Mouse (Mus musculus): ENCODE results near the gene Angptl1. TPM values are rescaled to one million over a fixed set of nuclear protein-coding genes. Genes with fewer than 3 reads are reported as not detected.

Gene Angptl1
- polyA plus RNA-seq, 1 experiment from 2014 or later = 4.4 TPM

- Histone ChIP-seq H3K4me3 (no peak overlapping the region), H3K9ac (no peak overlapping the region), H3K4me2 (no peak overlapping the region), H3K4me1 (replicated peaks) (peaks cover 4% of the 10 kb centered on the region; the same call in 1 of the 2 replicates), H3K9me3 (no peaks in the 10 kb centered on the region), H3K36me3 (no peaks in the 10 kb centered on the region), H3K27me3 (no peaks in the 10 kb centered on the region), H3K27ac (no peak overlapping the region)
- 80% methylated on average over 9 of the region's 9 CpGs for WGBS
- ATAC-seq (ENCODE audit: low FRiP score) = no peak
These were observed 14.0 kb downstream of the Angptl1 start for GRCm38 (mm10) chr1:156852409-156852808.

- Histone ChIP-seq H3K27ac (no peak overlapping the region), H3K4me1 (replicated peaks) (peaks cover 4% of the 10 kb centered on the region; the same call in 1 of the 2 replicates), H3K27me3 (no peaks in the 10 kb centered on the region), H3K36me3 (no peaks in the 10 kb centered on the region), H3K9ac (no peak overlapping the region), H3K9me3 (no peaks in the 10 kb centered on the region), H3K4me2 (no peak overlapping the region), H3K4me3 (no peak overlapping the region)
- WGBS = 61% methylated on average over 5 of the region's 5 CpGs
- no peak for ATAC-seq (ENCODE audit: low FRiP score)
These were observed 14.5 kb downstream of the Angptl1 start for GRCm38 (mm10) chr1:156852872-156853271.

GRCm38 (mm10) chr1:156854558-156854957, 16.2 kb downstream of the Angptl1 start:
- peaks cover 4% of the 10 kb centered on the region; the same call in 1 of the 2 replicates for H3K4me1 ChIP-seq (replicated peaks)
- no peak overlapping the region for H3K4me3 ChIP-seq
- no peaks in the 10 kb centered on the region for H3K9me3 ChIP-seq
- no peak overlapping the region for H3K9ac ChIP-seq
- no peaks in the 10 kb centered on the region for H3K27me3 ChIP-seq
- H3K27ac ChIP-seq = no peak overlapping the region
- no peak overlapping the region for H3K4me2 ChIP-seq
- WGBS = 91% methylated on average over 4 of the region's 4 CpGs
- no peaks in the 10 kb centered on the region for H3K36me3 ChIP-seq
- no peak for ATAC-seq (ENCODE audit: low FRiP score)

GRCm38 (mm10) chr1:156856666-156857065, 18.3 kb downstream of the Angptl1 start:
- H3K4me3 ChIP-seq = no peak overlapping the region
- no peak for ATAC-seq (ENCODE audit: low FRiP score)
- H3K27ac ChIP-seq = no peak overlapping the region
- no peaks in the 10 kb centered on the region for H3K27me3 ChIP-seq
- no peaks in the 10 kb centered on the region for H3K9me3 ChIP-seq
- H3K4me2 ChIP-seq = no peak overlapping the region
- H3K4me1 ChIP-seq (replicated peaks) = peaks cover 7% of the 10 kb centered on the region; the same call in 1 of the 2 replicates
- no peak overlapping the region for H3K9ac ChIP-seq
- H3K36me3 ChIP-seq = no peaks in the 10 kb centered on the region
- 94% methylated on average over 2 of the region's 2 CpGs for WGBS

GRCm38 (mm10) chr1:156859156-156859555, 20.8 kb downstream of the Angptl1 start:
- WGBS = 98% methylated on average over 2 of the region's 2 CpGs
- peaks cover 19% of the 10 kb centered on the region for H3K4me1 ChIP-seq (replicated peaks)
- no peak overlapping the region for H3K4me3 ChIP-seq
- H3K27me3 ChIP-seq = no peaks in the 10 kb centered on the region
- H3K9me3 ChIP-seq = no peaks in the 10 kb centered on the region
- H3K27ac ChIP-seq = no peak overlapping the region
- no peak overlapping the region for H3K9ac ChIP-seq
- no peak overlapping the region for H3K4me2 ChIP-seq
- no peak for ATAC-seq (ENCODE audit: low FRiP score)
- H3K36me3 ChIP-seq = no peaks in the 10 kb centered on the region

GRCm38 (mm10) chr1:156859711-156860250, 21.4 kb downstream of the Angptl1 start:
- H3K9ac ChIP-seq = no peak overlapping the region
- no peaks in the 10 kb centered on the region for H3K9me3 ChIP-seq
- no peak overlapping the region for H3K4me2 ChIP-seq
- H3K4me1 ChIP-seq (replicated peaks) = peaks cover 21% of the 10 kb centered on the region
- no peaks in the 10 kb centered on the region for H3K36me3 ChIP-seq
- H3K27ac ChIP-seq = no peak overlapping the region
- no peaks in the 10 kb centered on the region for H3K27me3 ChIP-seq
- ATAC-seq (ENCODE audit: low FRiP score) = no peak
- 85% methylated on average over 2 of the region's 2 CpGs for WGBS
- H3K4me3 ChIP-seq = no peak overlapping the region

- ATAC-seq (ENCODE audit: low FRiP score) = no peak
- H3K9me3 ChIP-seq = no peaks in the 10 kb centered on the region
- H3K4me3 ChIP-seq = no peak overlapping the region
- H3K27me3 ChIP-seq = no peaks in the 10 kb centered on the region
- no peak overlapping the region for H3K9ac ChIP-seq
- no peak overlapping the region for H3K27ac ChIP-seq
- peaks cover 24% of the 10 kb centered on the region for H3K4me1 ChIP-seq (replicated peaks)
- H3K36me3 ChIP-seq = no peaks in the 10 kb centered on the region
- no peak overlapping the region for H3K4me2 ChIP-seq
- 85% methylated on average over 8 of the region's 8 CpGs for WGBS
These were observed 21.9 kb downstream of the Angptl1 start for GRCm38 (mm10) chr1:156860266-156860665.

GRCm38 (mm10) chr1:156861475-156862043, 23.2 kb downstream of the Angptl1 start:
- Histone ChIP-seq H3K36me3 (peaks cover 4% of the 10 kb centered on the region), H3K27me3 (no peaks in the 10 kb centered on the region), H3K4me3 (no peak overlapping the region), H3K27ac (no peak overlapping the region), H3K9ac (no peak overlapping the region), H3K9me3 (no peaks in the 10 kb centered on the region), H3K4me1 (replicated peaks) (peaks cover 27% of the 10 kb centered on the region), H3K4me2 (no peak overlapping the region)
- ATAC-seq (ENCODE audit: low FRiP score) = no peak
- 46% methylated on average over 4 of the region's 4 CpGs for WGBS

- no peak for ATAC-seq (ENCODE audit: low FRiP score)
- Histone ChIP-seq H3K9ac (no peak overlapping the region), H3K4me1 (replicated peaks) (peaks cover 27% of the 10 kb centered on the region), H3K9me3 (no peaks in the 10 kb centered on the region), H3K4me2 (no peak overlapping the region), H3K27me3 (no peaks in the 10 kb centered on the region), H3K27ac (peak overlapping the region; percentile 66), H3K4me3 (no peak overlapping the region), H3K36me3 (peaks cover 14% of the 10 kb centered on the region)
- WGBS = 45% methylated on average over 3 of the region's 3 CpGs
These were observed 25.4 kb downstream of the Angptl1 start for GRCm38 (mm10) chr1:156863726-156864125.

GRCm38 (mm10) chr1:156864240-156864639, 25.9 kb downstream of the Angptl1 start:
- Histone ChIP-seq H3K9me3 (no peaks in the 10 kb centered on the region), H3K4me3 (no peak overlapping the region), H3K27me3 (no peaks in the 10 kb centered on the region), H3K36me3 (peaks cover 14% of the 10 kb centered on the region), H3K9ac (0 out of 2 replicates have a peak overlapping the region, but pooled peaks have one; percentile 13), H3K27ac (peak overlapping the region; percentile 66), H3K4me2 (no peak overlapping the region), H3K4me1 (replicated peaks) (peaks cover 27% of the 10 kb centered on the region)
- WGBS = 33% methylated on average over 3 of the region's 3 CpGs
- ATAC-seq (ENCODE audit: low FRiP score) = no peak

- H3K9me3 ChIP-seq = no peaks in the 10 kb centered on the region
- peaks cover 37% of the 10 kb centered on the region for H3K36me3 ChIP-seq
- H3K9ac ChIP-seq = no peak overlapping the region
- no peak overlapping the region for H3K4me2 ChIP-seq
- H3K4me1 ChIP-seq (replicated peaks) = peaks cover 4% of the 10 kb centered on the region; the same call in 1 of the 2 replicates
- H3K27ac ChIP-seq = no peak overlapping the region
- ATAC-seq (ENCODE audit: low FRiP score) = no peak
- H3K27me3 ChIP-seq = no peaks in the 10 kb centered on the region
- H3K4me3 ChIP-seq = no peak overlapping the region
- 93% methylated on average over 5 of the region's 5 CpGs for WGBS
These were observed 31.7 kb downstream of the Angptl1 start for GRCm38 (mm10) chr1:156870028-156870427.

GRCm38 (mm10) chr1:156870616-156871015, 32.3 kb downstream of the Angptl1 start:
- peaks cover 2% of the 10 kb centered on the region; the same call in 1 of the 2 replicates for H3K4me1 ChIP-seq (replicated peaks)
- WGBS = 90% methylated on average over 4 of the region's 4 CpGs
- H3K9ac ChIP-seq = no peak overlapping the region
- no peak overlapping the region for H3K27ac ChIP-seq
- H3K36me3 ChIP-seq = peaks cover 38% of the 10 kb centered on the region
- no peaks in the 10 kb centered on the region for H3K9me3 ChIP-seq
- no peak overlapping the region for H3K4me3 ChIP-seq
- no peak for ATAC-seq (ENCODE audit: low FRiP score)
- H3K27me3 ChIP-seq = no peaks in the 10 kb centered on the region
- H3K4me2 ChIP-seq = no peak overlapping the region

GRCm38 (mm10) chr1:156884782-156885181, 46.4 kb downstream of the Angptl1 start:
- no peak overlapping the region for H3K9ac ChIP-seq
- H3K4me3 ChIP-seq = no peak overlapping the region
- H3K27ac ChIP-seq = no peak overlapping the region
- no peak for ATAC-seq (ENCODE audit: low FRiP score)
- H3K9me3 ChIP-seq = no peaks in the 10 kb centered on the region
- no peak overlapping the region for H3K4me2 ChIP-seq
- H3K4me1 ChIP-seq (replicated peaks) = no peaks in the 10 kb centered on the region
- no peaks in the 10 kb centered on the region for H3K27me3 ChIP-seq
- whole genome bisulfite sequencing = 88% methylated on average over 2 of the region's 2 CpGs
- H3K36me3 ChIP-seq = peaks cover 44% of the 10 kb centered on the region
